Mouse (Mus musculus): ENCODE results near the gene Ppcdc.

The Ppcdc gene

DNA sequence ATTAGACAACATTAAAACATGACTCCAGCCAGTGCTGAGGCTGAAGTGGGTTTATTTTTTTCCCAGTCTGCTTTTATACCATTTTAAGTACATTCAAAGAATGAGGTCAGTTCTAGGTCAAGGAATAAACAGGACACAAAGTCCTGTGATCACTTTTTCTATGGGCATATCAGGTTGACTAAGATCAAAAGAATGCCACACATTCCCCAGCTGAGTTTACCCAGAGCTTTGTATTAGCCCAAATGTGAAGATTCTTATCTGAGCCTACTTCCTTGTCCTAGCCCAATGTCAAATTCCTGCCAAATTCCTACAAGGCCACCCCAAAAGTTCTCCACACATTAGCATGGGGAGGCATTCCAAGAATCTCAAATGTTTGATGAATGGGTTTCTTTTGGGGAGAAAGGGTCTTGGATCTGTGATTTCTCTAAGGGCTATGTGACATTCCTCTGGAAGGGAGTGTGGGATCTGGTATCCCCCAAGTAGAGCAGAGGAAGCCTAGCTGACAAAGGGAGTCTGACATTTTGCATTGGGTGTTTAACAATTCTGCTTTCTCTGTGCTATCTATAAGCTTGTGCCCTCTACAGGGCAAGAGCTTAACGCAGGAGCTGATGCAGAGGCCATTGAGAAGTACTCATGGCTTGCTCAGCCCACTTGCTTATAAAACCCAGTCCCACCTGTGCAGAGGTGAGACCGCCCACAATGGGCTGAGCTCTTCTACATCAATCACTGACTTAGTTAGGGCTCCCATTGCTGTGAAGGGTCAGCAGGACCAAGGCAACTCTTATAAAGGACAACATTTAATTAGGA is 85.3 kb downstream of the Ppcdc start:
- DNase-seq (ENCODE audit: low spot score): no peak

DNA sequence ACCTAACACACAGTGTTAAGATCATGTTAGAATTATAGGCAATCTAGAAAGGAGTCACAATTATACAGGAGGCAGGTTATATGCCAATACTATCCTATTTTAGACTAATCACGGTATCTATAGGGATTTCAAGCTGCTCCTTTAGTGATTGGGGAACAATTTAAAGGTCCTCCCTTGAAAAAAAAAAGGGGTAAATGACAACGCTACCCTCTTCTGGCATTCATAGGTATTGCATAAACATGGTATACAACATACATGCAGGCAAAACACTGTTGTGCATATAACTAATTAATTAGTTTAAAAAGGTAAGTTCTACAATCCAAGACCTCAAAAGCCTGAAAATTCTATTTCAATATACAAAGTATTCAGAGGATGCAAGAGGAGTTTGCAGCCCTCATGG is 88.6 kb downstream of the Ppcdc start:
- peak; percentile 47 for DNase-seq (ENCODE audit: low spot score)

DNA sequence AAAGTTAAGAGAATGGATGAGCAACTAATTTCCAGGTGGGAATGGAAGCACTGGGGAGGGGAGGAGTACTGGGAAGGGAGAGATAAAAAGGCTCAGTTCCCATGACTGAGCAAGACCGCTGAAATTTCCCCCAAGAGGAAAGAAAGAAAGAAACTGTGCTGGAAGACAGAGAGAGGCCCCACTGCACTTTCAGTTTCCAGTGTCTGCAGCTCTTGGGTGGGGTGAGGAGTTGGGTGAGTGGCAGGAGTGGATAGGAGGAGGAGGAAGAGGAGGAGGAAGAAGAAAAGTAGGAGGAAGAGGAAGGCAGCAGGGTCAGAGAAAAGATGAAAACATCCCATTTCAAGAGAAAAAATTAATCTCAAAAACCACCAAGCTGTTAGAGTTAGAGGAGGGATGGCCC is 94.0 kb downstream of the Ppcdc start:
- no peak for DNase-seq (ENCODE audit: low spot score)

DNA sequence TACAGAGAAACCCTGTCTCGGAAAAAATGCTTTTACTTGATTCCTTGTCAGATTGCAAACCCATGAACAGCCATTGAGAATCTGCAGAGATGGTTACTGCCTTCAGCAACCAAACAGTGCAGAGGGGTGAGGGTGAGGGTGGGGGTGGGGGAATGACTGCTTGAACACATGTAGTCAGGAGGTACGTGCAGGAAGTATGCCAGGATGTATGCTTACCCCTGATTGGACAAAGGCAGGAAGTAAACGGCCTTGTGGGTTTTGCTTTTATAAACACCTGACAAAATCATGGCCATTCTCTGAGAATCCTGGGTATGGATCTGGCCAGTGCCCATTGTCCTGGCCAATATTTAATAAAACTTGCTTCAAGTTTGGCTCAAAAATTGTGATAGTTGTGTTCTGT is 96.2 kb downstream of the Ppcdc start:
- no peak for DNase-seq (ENCODE audit: low spot score)

DNA sequence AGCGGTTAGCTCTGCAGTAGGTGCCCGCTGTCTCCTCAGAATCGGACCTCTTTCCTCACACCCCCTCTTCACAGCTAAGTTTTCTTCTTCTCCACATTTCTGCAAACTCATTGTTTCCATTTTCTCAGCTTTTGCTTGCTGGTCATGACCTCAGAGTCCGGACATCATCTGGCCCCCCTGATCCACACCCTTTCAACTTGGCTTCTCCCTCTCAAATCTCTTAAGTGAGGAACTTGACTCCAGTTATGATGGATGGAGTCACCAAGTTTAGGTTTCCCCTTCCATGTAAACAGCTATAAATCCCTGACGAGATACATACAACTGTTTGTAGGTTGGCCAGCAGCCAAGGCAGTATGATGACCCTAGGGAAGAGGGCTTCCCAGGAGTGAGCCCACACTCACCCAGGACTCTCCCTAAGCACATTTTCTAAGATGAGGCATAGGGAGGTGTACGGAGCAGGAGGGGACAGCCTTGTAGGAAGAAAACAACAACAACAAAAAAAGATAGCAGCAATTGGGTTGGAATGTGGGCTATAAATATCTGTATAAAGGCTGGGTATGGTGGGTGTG is 96.9 kb downstream of the Ppcdc start:
- no peak for DNase-seq (ENCODE audit: low spot score)

DNA sequence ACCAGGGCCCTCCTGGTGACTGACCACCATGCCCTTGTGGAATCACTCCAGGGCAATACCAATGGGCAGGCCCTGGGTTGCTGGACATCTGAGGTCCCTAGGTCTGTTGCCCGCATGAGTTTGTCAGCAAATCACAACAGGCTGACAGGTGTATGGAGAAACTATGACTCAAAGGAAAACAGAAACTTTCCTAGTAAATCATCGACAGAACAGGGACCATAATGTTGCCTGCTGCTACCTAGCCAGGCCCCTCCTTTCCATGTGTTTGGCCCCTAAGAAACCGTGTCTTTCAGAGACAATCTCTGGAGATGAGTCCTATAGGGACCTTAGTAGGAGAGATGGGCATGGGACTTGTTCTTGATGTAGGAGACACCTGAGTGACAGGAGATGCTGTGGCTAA is 97.7 kb downstream of the Ppcdc start:
- DNase-seq (ENCODE audit: low spot score): no peak

DNA sequence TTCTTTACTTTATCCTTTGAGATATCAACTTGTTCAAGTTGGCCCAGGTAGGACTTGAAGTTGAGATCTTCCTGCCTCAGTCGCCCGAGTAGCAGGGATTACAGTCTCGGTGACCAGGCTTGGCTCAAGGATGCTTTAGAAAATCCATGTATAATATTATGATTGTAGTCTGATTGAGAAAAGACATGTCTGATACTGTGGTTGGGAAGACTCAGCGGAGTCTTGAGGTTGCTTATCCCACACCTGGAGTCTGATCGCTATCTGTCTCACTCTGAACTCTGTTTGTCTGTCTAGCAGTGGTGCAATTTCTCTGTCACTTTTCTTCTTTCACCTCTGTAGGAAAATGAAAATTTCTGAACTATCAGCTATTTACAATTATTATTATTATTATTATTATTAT is 99.6 kb downstream of the Ppcdc start:
- no peak for DNase-seq (ENCODE audit: low spot score)

DNA sequence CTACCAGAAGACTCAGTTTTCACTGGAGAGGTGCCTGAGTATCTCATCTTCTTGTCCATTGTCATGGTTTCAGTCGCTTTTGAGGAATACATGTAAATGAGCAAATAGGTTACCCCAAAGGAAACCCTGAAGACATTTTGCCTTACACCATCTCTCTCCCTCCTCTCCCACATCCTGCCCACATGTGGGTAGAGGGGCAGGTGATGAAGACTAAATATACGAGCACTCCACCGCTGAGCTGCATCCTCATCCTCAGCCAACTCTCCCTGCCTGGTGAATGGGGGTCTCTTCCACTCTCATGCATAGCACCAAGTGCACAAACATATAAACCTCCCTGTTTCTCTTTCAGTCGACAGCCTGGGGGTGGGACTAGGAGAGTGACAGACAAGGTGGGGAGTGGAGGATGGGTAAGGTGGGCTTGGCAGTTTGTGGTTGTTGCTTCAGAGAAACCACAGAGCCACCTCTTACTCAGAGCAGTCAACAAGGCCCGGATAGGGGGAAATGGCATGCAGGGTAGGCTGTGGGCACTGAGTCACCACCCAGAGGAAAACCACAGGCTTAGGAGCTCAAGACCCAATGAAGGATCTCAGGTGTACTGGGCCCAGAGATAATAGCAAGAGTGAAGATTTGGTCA is 100.2 kb downstream of the Ppcdc start:
- no peak for DNase-seq (ENCODE audit: low spot score)

DNA sequence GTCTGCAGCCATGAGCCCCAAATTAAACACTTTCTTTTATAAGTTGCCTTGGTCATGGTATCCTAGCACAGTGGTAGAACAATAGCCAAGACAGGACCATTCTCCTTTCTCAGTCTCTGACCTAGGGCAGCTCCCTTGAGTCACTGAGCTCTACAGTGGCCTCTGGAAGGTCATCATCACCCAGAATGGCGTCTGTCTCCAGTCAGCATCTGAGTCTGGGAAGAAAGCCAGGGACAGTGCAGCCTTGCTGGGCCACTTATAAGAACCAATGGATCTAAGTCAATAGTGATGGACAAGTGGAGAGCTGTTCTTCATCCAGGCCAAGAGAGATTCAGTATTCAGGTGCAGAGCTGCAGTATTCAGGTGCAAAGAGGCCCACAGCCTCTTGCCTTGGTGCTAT is 101.2 kb downstream of the Ppcdc start:
- no peak for DNase-seq (ENCODE audit: low spot score)
